Mouse (Mus musculus) embryonic facial prominence, embryonic 11.5 days (tissue): ENCODE results near the gene Bik. TPM values are rescaled to one million over a fixed set of nuclear protein-coding genes. Genes with fewer than 3 reads are reported as not detected.

Source experiments
- ATAC-seq: fragments of 200-750 bp; cut with Nextera tagmentation; replicated peaks from 2 replicates; pipeline ENCODE4 v1.8.0; 2017; ENCODE audit warnings: low read depth; ENCODE audit not compliant: insufficient number of reproducible peaks, low FRiP score, low TSS enrichment
- DNase-seq: peaks from one replicate; pipeline ENCODE4 v3.0.0-alpha.2; 2015; ENCODE audit warnings: low spot score
- H3K27ac ChIP-seq: fragments of 300-500 bp; sonication (generic); replicated peaks from 2 replicates; pipeline ENCODE4 v1.5.1; 2014; ENCODE audit warnings: mild to moderate bottlenecking, low read depth, low read length, control low read depth
- H3K27me3 ChIP-seq: fragments of 300-500 bp; sonication (generic); 2 replicates; pipeline ENCODE4 v1.6.1; 2014; ENCODE audit warnings: mild to moderate bottlenecking, low read length, moderate library complexity, mixed read lengths; ENCODE audit not compliant: control insufficient read depth, insufficient read depth
- H3K36me3 ChIP-seq: fragments of 300-500 bp; sonication (generic); replicated peaks from 2 replicates; pipeline ENCODE4 v1.6.1; 2014; ENCODE audit warnings: low read depth, mild to moderate bottlenecking, low read length, moderate library complexity, mixed read lengths; ENCODE audit not compliant: control insufficient read depth, insufficient read depth
- H3K4me1 ChIP-seq: fragments of 300-500 bp; sonication (generic); 2 replicates; pipeline ENCODE4 v1.6.1; 2014; ENCODE audit warnings: low read length, mixed read lengths; ENCODE audit not compliant: control insufficient read depth, insufficient read depth
- H3K4me2 ChIP-seq: fragments of 300-500 bp; sonication (generic); 2 replicates; pipeline ENCODE4 v1.6.1; 2014; ENCODE audit warnings: low read depth, mild to moderate bottlenecking, control low read depth, low read length, moderate library complexity
- H3K4me3 ChIP-seq: fragments of 300-500 bp; sonication (generic); 2 replicates; pipeline ENCODE4 v1.5.1; 2014; ENCODE audit warnings: low read depth, low read length, control low read depth
- H3K9ac ChIP-seq: fragments of 300-500 bp; sonication (generic); replicated peaks from 2 replicates; pipeline ENCODE4 v1.6.1; 2014; ENCODE audit warnings: mild to moderate bottlenecking, control low read depth, low read length
- H3K9me3 ChIP-seq: fragments of 300-500 bp; sonication (generic); replicated peaks from 2 replicates; pipeline ENCODE4 v1.6.1; 2016; ENCODE audit warnings: mild to moderate bottlenecking, low read length, inconsistent platforms, mixed read lengths; ENCODE audit not compliant: control insufficient read depth
- WGBS: fragments of 180-500 bp; shearing (Covaris S2); extraction: QIAGEN DNeasy Blood & Tissue Kit; methylation state at CpG from one replicate; pipeline ENCODE4 v1.1.7; 2014; 5-methylcytosine and 5-hydroxymethylcytosine counted together
- polyA plus RNA-seq: library from polyadenylated mRNA; unstranded; fragments of >200 nt; fragmentation: Nextera tagmentation; extraction: Ambion mirVana; gene quantifications from 2 replicates; pipeline ENCODE4 v1.2.1, GENCODE M21; 2014

Gene Bik
- polyA plus RNA-seq, 1 experiment from 2014 or later: 2.7 TPM

DNA sequence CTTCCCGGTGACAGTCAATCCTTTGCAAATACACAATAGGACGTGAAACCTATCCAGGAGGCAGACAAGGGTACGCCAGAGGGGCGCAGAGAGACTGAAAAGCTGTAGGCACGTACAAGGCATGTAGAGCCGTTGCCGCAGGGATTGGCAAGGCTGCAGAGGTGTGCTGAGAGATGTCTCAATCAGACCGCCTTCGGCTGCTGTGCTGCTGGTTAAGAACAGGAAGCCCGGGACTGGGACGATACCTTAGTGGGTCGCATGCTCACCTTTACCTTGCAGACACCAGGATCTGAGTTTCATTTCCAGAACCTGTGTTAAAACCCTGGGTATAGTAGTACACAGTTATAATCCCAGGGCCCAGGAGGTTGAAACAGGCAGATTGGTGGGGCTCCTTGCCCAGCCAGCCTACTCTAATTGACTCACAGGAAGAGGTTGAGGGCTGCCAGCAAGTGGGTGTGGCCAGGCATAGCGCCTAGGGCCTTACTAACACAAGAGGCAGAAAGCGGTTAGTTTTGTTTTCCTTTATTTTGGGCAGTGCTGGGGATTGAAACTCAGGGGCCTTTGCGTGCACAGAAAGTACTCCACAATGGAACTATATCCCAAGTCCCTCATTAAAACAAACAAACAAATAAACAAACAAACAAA lies 36.1 kb downstream of the Bik start:
- ATAC-seq (no peak), DNase-seq (peak; percentile 58)
- Histone ChIP-seq H3K36me3 (no peaks in the 10 kb centered on the region), H3K4me2 (peak overlapping the region; percentile 78), H3K27me3 (no peaks in the 10 kb centered on the region), H3K9me3 (no peaks in the 10 kb centered on the region), H3K4me3 (no peak overlapping the region), H3K4me1 (peaks cover 4% of the 10 kb centered on the region), H3K27ac (no peak overlapping the region), H3K9ac (0 out of 2 replicates have a peak overlapping the region, but pooled peaks have one; percentile 4)
- WGBS: 29% methylated on average over 15 of the region's 15 CpGs

DNA sequence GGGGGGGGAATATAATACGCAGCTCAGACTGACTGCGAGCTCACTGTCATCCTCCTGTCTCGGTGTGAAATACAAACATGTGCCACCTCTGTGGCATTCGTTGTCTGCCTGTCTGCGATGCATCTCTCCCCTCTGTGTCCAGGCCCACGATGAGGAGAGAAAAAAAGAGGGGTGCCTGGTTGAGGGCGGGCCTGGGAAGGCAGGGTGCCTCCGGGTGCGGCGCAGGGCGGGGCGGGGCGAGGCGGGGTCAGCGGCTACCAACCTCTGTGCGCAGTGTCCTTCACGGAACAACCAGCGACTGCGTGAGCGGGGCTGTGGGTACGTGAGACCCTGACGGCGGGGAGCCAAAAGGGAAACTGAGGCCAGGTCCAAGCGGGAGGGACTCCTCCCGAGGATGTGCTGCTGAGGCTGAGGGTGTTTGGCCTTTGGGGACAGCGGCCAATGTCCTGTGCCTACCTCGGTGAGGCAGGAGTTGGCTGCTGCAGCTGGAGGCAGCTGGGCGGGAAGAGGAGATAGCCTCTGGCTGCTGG lies 36.7 kb downstream of the Bik start, which contains the start of the genes Tspo and Mcat:
Gene Tspo (plus strand): TSS at position 266 of the 530 bp plus-strand sequence.
Gene Mcat (minus strand): TSS at position 461 of the 530 bp plus-strand sequence.
- WGBS: under 1% methylated on average over 28 of the region's 28 CpGs
- DNase-seq (no peak), ATAC-seq (no peak)
- H3K27ac ChIP-seq: no peak within 1 kb of the TSS
- H3K9me3 ChIP-seq: no peaks in the 10 kb centered on the region
- H3K4me1 ChIP-seq: peaks cover 4% of the 10 kb centered on the region
- peak within 1 kb of the TSS; percentile 78 for H3K4me2 ChIP-seq
- H3K9ac ChIP-seq: peak within 1 kb of the TSS; percentile 62
- H3K4me3 ChIP-seq: peak within 1 kb of the TSS; percentile 39
- H3K36me3 ChIP-seq: no peaks in the 10 kb centered on the region
- H3K27me3 ChIP-seq: no peaks in the 10 kb centered on the region

DNA sequence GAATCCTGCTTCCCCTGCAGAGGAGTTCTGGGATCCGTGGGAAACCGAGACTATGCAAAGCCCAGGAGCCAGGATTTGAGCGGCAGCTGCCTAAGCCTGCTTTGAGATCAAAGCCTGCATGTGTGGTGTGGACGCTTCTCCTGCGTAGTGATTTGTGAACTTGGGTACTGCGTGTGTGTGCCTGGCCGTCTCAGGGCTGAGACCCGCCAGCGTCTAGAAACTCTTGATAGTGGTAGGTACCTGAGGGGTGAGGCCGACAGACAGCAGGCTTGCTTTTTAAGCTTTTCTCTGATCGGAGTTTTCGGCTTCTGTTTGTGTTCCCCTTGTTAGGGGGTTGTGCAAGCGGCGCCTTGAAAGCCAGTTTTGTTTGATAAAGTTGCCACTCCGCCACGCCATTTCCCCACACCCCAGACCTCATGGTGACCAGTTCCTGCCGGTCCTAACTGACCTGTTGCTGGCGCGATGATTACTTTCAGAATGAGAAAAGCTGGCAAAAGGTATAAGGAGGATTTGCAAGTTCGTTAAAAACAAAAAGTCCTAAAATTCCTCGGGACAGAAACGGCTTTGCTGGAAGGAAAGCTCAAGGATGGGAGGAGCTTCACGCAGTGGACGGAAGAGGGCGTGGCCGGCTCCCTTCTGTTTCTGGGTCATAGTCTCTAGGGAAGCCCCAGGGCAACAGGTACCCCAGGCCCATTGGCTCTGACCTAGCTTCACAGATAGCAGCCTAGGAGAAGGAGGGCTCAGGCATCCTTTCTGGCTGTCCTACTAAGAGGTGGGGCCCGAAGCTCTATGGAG lies 37.4 kb downstream of the Bik start:
- Histone ChIP-seq H3K4me3 (peak overlapping the region; percentile 39), H3K9me3 (no peaks in the 10 kb centered on the region), H3K27ac (no peak overlapping the region), H3K27me3 (no peaks in the 10 kb centered on the region), H3K9ac (peak overlapping the region; percentile 62), H3K36me3 (no peaks in the 10 kb centered on the region), H3K4me2 (peak overlapping the region; percentile 78), H3K4me1 (peaks cover 4% of the 10 kb centered on the region)
- 2% methylated on average over 27 of the region's 27 CpGs for WGBS
- ATAC-seq (peak; percentile 41), DNase-seq (peak; percentile 54)

DNA sequence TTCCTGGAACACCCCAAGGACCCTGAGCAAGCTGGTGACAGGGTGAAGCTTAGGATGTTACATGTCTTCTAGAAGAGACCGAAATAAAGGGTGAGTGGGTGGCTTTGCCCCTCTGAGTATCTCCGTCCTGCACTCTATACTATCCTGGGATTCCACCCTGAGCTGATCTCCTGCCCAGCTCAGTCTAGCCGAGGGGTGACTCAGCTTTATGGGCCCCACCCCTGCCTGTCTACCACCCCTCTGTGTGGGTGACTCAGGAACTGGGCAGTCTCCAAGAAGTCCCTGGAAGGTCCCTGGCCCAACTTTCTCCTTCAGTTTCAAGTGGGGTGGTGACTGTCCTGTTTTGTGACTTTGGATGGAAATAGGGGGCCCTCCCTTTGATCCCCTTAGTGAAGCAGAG lies 38.8 kb downstream of the Bik start:
- Histone ChIP-seq H3K27me3 (no peaks in the 10 kb centered on the region), H3K27ac (no peak overlapping the region), H3K4me2 (no peak overlapping the region), H3K36me3 (no peaks in the 10 kb centered on the region), H3K9me3 (no peaks in the 10 kb centered on the region), H3K4me3 (no peak overlapping the region), H3K9ac (no peak overlapping the region), H3K4me1 (peaks cover 4% of the 10 kb centered on the region)
- 75% methylated on average over 3 of the region's 3 CpGs for WGBS
- DNase-seq (no peak), ATAC-seq (no peak)

DNA sequence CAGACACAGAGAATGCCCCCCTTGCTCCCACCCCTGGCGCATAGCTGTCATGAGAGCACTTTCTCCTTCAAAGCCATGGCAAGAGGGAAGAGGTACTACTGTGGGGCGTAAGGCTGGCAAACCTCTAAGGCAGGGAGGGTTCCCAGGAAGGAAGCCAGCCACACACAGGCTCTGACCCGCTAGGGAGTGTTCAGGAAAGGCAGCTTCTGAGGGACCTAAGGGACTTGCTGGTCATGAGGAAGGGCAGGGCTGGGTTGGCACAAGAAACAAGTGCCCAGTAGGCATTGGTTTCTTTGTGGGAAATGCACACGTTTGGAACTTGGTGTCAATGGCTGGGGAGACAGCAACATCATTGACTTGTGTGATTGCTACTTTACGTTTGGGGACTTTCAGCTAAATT lies 39.3 kb downstream of the Bik start:
- ATAC-seq: no peak

DNA sequence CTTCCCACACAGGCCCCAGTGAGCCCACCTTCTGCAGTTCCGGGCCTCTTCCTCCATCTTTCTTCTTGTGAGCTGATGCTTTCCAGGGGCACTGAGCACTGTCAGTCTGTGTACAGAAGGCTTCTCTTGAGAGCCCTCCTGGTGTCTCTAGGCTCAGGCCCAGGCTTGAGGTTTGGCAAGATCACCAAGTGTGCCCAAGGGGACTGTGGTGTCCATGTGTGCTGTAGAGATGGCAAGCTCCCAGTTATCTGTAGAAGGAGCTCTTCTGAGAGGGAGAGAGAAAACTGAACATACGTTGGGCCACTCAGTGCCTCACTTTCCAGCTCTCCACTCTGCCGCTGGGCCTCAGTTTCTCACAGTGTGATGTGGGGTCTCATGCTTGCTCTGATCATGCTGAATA lies 41.1 kb downstream of the Bik start:
- no peaks in the 10 kb centered on the region for H3K9me3 ChIP-seq
- H3K27ac ChIP-seq: no peak overlapping the region
- H3K9ac ChIP-seq: no peak overlapping the region
- H3K27me3 ChIP-seq: no peaks in the 10 kb centered on the region
- no peaks in the 10 kb centered on the region for H3K36me3 ChIP-seq
- DNase-seq (no peak), ATAC-seq (no peak)
- WGBS: 88% methylated on average over 3 of the region's 3 CpGs
- peaks cover 2% of the 10 kb centered on the region for H3K4me1 ChIP-seq
- H3K4me2 ChIP-seq: no peak overlapping the region
- no peak overlapping the region for H3K4me3 ChIP-seq

More for the DNA sequence above, 39.3 kb downstream of the Bik start:
- 67% methylated on average over 5 of the region's 5 CpGs for WGBS
- Histone ChIP-seq H3K9ac (no peak overlapping the region), H3K4me3 (no peak overlapping the region), H3K4me2 (no peak overlapping the region), H3K27me3 (no peaks in the 10 kb centered on the region), H3K9me3 (no peaks in the 10 kb centered on the region), H3K4me1 (peaks cover 4% of the 10 kb centered on the region), H3K36me3 (no peaks in the 10 kb centered on the region), H3K27ac (no peak overlapping the region)
- DNase-seq: no peak

DNA sequence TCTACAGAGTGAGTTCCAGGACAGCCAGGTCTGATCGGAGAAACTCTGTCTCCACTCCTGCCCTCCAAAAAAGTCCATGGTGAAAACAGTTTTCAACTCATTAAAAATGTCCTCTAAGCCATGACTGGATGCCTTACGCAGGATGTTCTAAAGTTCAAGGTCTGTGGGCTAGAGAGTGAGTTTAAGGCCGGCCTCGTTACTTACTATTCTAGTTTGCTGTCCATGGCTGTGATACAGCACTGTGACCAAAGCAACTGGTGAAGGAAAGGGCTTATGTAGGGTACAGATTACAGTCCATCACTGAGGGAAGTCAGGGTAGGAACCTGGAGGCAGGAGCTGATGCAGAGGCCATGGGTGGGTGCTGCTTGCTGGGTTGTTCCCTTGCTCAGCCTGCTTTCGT lies 41.9 kb downstream of the Bik start:
- DNase-seq (no peak), ATAC-seq (no peak)

DNA sequence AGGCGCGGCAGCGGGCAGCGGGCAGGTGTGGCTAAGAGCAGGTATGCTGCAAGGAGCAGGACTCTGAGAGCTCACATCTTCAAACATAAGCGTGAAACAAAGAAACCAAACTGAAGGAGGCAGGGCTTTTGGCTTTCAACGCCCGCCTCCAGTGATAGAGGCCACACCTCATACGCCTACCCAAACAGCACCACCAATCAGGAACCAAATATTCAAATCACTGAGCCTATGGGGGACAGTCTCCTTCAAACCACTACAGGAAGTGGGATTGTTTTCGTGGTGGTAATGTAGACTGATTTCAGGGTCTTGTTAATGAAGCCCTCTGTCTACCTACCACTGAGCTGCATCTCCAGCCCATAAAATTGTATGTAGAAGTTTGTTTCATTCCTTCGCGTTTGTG lies 43.0 kb downstream of the Bik start:
- Histone ChIP-seq H3K9me3 (no peaks in the 10 kb centered on the region), H3K27me3 (no peaks in the 10 kb centered on the region), H3K36me3 (no peaks in the 10 kb centered on the region), H3K4me3 (no peak overlapping the region), H3K4me2 (no peak overlapping the region), H3K4me1 (no peaks in the 10 kb centered on the region), H3K9ac (no peak overlapping the region), H3K27ac (no peak overlapping the region)
- ATAC-seq (no peak), DNase-seq (no peak)
- 53% methylated on average over 11 of the region's 11 CpGs for WGBS

More for the DNA sequence above, 41.9 kb downstream of the Bik start:
- Histone ChIP-seq H3K4me3 (no peak overlapping the region), H3K27ac (no peak overlapping the region), H3K9ac (no peak overlapping the region), H3K4me2 (no peak overlapping the region), H3K4me1 (no peaks in the 10 kb centered on the region; the same call in 1 of the 2 replicates), H3K36me3 (no peaks in the 10 kb centered on the region), H3K9me3 (no peaks in the 10 kb centered on the region), H3K27me3 (no peaks in the 10 kb centered on the region)
- WGBS: 94% methylated on average over 5 of the region's 5 CpGs
